Mouse (Mus musculus): ENCODE results near the gene Olfr651. TPM values are rescaled to one million over a fixed set of nuclear protein-coding genes. Genes with fewer than 3 reads are reported as not detected.
"Not testable (repeated sequence)": the region's sequence is repeated elsewhere in the genome, so short reads cannot be mapped to it uniquely, and the experiment has no call there.

Olfr651 gene
- polyA plus RNA-seq (2012; rRNA removed): not detected in 2 replicates

DNA sequence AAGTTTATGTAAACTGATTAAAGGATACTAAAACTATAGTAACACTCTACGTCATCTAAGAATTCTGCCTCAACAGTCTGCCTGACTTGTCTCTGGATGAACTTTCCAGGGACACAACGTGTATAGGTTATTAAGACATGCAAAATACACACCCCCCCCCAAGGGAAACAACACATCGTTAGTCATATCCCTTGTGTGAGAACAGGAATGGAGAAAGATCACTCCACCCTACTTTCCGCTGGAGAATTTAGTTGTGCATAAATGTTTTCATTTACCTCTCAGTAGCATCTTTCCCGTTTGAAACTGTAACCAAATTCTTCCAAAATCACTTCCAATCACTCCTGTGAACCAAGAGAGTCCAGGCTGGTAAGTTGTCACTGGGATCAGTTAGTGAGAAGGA, at the start of gene Olfr651:
Olfr651 (plus strand) TSS at position 301 of the 400 bp plus-strand sequence.
- WGBS: 74% methylated on average over 5 of the region's 5 CpGs
- no peaks in the 10 kb centered on the region for H3K36me3 ChIP-seq (ENCODE audit: control insufficient read depth, insufficient read depth, low read length)
- H3K27ac ChIP-seq (ENCODE audit: insufficient read depth, low read depth, low read length): no peak within 1 kb of the TSS

DNA sequence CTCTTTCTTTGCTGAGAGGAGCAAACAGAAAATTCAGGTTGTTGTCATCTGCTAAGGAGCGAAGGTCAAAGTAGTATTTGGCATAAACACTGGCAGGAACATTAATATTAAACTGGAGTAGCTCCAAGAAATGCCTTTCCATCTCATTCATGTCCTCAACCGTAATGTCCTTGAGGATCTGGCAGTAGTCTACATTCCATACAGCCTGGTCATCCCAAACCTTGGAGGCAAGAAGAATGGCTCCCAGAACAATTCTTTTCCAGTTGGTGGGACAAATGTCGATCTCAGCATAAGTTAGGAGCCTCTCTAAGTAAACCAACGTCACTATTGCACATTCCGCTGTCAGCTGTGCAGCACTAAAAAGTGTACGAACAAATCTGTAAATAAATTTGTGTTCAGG, 48.7 kb upstream of the Olfr651 start:
- H3K36me3 ChIP-seq (ENCODE audit: control insufficient read depth, insufficient read depth, low read length); H3K4me1 ChIP-seq (ENCODE audit: control insufficient read depth, insufficient read depth, insufficient read length, low read length); H3K4me3 ChIP-seq (ENCODE audit: low read depth, low read length); H3K27me3 ChIP-seq (ENCODE audit: control insufficient read depth, insufficient read depth, low read length); H3K27ac ChIP-seq (ENCODE audit: insufficient read depth, low read depth, low read length): not testable (repeated sequence)
- 41% methylated on average over 6 of the region's 6 CpGs for WGBS

More for the DNA sequence above, at the start of gene Olfr651:
- Histone ChIP-seq H3K4me1 (ENCODE audit: control insufficient read depth, insufficient read depth, insufficient read length, low read length) (peaks cover 3% of the 10 kb centered on the region; the same call in 1 of the 2 replicates), H3K27me3 (ENCODE audit: control insufficient read depth, insufficient read depth, low read length) (no peaks in the 10 kb centered on the region), H3K4me3 (ENCODE audit: low read depth, low read length) (no peak within 1 kb of the TSS)
- no peak for TF ChIP-seq CTCF (IDR thresholded peaks at IDR 0.05; ENCODE audit: extremely low read depth, insufficient read length, insufficient replicate concordance, low read depth, low read length)
- TF ChIP-seq POLR2A (IDR thresholded peaks at IDR 0.05; ENCODE audit: low read depth, low read length): no peak

DNA sequence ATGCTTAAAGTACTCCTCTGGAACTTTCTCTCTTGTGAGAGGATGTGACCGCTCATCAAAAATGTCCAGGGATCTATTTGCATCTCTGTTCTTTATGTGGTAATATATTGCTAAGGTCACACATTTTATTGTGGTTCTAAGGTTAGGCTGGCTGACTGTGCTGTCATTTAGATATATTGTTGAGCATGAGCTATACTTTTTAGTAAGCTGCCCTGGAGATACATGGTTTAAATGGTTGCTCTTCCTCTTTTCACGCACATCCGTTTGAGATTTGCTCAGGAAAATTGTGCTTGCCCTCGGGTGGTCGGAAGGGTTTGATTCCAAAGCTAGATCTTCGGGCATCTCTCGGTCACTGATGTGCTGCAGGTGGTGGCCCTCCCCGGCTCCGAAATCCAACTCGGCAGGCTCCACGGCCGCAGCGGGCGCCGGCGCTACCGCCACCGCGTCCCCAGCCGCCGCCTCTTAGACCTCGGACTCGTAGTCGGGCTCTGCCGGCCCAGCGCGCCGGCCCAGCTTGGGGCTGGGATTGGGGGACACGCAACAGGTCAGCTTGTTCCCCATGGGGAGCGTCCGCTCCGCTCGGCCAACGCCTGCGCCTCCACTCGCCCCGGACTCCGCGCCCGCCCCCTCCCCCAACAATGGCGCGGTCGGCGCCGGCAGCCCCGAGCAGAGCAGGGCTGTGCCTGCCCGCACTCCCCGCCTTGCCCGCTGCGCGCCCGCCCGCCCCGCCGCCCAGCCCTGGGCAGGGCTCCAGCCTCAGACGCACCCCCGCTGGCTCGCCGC, 48.2 kb upstream of the Olfr651 start:
- 7% methylated on average over 59 of the region's 59 CpGs for WGBS
- H3K4me3 ChIP-seq (ENCODE audit: low read depth, low read length): peak overlapping the region; percentile 68

DNA sequence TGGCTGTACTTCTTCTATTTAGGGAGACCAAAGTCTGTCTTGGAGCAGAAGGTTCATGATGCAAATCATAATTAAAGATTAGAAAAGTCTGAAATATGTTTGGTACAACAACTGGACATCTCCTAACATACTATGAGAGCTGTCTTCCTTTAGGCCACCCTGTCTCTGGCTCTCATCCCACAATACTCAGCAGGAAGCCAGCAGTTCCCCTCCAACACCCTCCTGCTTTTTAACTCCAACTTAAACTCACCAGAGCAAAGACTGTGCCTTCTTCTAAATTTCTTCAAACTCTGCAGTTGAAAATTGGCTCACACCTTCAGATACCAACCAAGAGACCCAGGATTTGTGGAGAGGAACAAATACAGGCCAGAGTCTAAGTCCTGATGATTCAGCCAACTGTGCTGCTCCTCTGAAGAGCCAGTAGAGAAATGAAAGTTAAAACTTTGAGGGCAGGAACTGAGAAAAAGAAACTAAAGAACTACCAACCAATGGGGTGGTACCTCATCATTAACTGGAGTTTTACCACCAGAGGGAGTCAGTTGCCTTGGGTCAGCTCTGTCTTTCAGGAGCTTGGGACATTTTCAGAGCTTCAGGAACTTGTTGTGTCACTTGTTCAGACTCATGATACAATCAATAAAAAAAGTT, 42.4 kb upstream of the Olfr651 start, which contains the start of gene Trim30d:
Trim30d (minus strand) TSS at position 429 of the 645 bp plus-strand sequence.
- Histone ChIP-seq H3K27ac (ENCODE audit: insufficient read depth, low read depth, low read length) (peak within 1 kb of the TSS; percentile 99), H3K4me3 (ENCODE audit: low read depth, low read length) (peak within 1 kb of the TSS; percentile 32; the same call in 1 of the 2 replicates)
- not testable (repeated sequence) for H3K36me3 ChIP-seq (ENCODE audit: control insufficient read depth, insufficient read depth, low read length); H3K4me1 ChIP-seq (ENCODE audit: control insufficient read depth, insufficient read depth, insufficient read length, low read length); H3K27me3 ChIP-seq (ENCODE audit: control insufficient read depth, insufficient read depth, low read length)

More for the DNA sequence above, 48.2 kb upstream of the Olfr651 start:
- TF ChIP-seq POLR2A (IDR thresholded peaks at IDR 0.05; ENCODE audit: low read depth, low read length): no peak
- no peak for TF ChIP-seq CTCF (IDR thresholded peaks at IDR 0.05; ENCODE audit: extremely low read depth, insufficient read length, insufficient replicate concordance, low read depth, low read length)
- H3K36me3 ChIP-seq (ENCODE audit: control insufficient read depth, insufficient read depth, low read length): peaks cover 3% of the 10 kb centered on the region; the same call in 1 of the 2 replicates
- H3K27me3 ChIP-seq (ENCODE audit: control insufficient read depth, insufficient read depth, low read length): no peaks in the 10 kb centered on the region
- peaks cover 2% of the 10 kb centered on the region; the same call in 1 of the 2 replicates for H3K4me1 ChIP-seq (ENCODE audit: control insufficient read depth, insufficient read depth, insufficient read length, low read length)
- peak overlapping the region; percentile 84 for H3K27ac ChIP-seq (ENCODE audit: insufficient read depth, low read depth, low read length)

DNA sequence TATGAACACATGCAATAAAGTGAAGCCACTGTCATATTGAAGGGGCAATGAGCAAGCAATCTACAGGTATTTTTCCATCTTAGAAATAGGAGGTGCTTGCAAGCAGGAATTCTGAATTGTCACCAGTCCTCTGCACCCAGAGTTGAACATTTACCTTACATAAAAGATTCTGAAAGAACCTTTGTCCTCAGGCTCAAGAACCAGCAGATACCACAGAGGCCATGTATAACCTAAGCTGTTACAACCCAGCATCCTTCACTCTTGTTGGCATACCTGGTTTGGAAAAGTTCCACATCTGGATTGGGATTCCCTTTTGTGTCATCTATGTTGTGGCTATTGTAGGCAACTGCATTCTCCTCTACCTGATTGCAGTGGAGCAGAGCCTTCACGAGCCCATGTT, 2.8 kb downstream of the Olfr651 start:
- WGBS: 70% methylated on average over 1 of the region's 1 CpGs

DNA sequence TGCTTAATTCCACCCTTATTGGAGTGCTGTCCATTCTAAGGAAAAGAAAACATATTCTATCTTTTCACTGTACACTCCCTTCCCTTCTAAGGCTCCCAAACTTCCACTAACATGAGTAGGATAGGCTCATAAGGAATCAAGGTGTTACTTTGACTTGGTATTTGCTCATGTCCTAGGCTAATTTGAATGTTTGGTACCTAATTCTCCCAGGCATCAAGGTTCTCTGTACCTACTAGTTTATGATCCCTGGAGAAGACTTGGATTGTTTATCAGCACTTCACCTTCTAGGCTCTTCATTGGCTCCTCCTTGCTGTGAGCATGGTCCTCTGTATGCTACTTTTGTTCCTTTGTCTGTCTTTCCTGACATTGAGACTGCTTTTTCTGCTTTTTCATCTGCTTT, 10.7 kb downstream of the Olfr651 start, which contains the start of gene Olfr652:
Olfr652 (plus strand) TSS at position 301 of the 400 bp plus-strand sequence.
- H3K4me1 ChIP-seq (ENCODE audit: control insufficient read depth, insufficient read depth, insufficient read length, low read length): no peaks in the 10 kb centered on the region

More for the DNA sequence above, 2.8 kb downstream of the Olfr651 start:
- Histone ChIP-seq H3K4me1 (ENCODE audit: control insufficient read depth, insufficient read depth, insufficient read length, low read length) (peaks cover 3% of the 10 kb centered on the region; the same call in 1 of the 2 replicates), H3K27ac (ENCODE audit: insufficient read depth, low read depth, low read length) (no peak overlapping the region), H3K27me3 (ENCODE audit: control insufficient read depth, insufficient read depth, low read length) (no peaks in the 10 kb centered on the region), H3K36me3 (ENCODE audit: control insufficient read depth, insufficient read depth, low read length) (no peaks in the 10 kb centered on the region), H3K4me3 (ENCODE audit: low read depth, low read length) (no peak overlapping the region)
- TF ChIP-seq CTCF (IDR thresholded peaks at IDR 0.05; ENCODE audit: extremely low read depth, insufficient read length, insufficient replicate concordance, low read depth, low read length) (no peak), POLR2A (IDR thresholded peaks at IDR 0.05; ENCODE audit: low read depth, low read length) (no peak)

DNA sequence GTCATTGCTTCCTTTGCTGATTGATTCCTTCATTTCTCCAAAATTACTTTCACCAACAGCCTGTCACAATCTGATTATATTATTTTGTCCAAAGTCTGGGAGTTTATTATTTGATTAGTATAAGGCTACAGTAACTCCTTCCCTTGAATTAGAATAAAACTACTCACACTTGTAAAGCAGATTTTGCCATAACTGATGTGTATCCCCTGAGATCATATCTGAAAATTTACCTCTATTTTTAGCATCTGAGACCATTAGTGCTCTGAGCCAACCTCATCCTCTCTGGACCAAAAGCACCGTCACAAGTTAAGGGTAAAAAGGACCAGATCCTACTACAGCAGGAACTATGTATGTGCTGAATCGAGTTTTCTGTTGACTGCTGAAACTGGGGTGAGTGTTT, 27.1 kb downstream of the Olfr651 start, which contains the start of gene Olfr653:
Olfr653 (plus strand) TSS at position 301 of the 400 bp plus-strand sequence.
- TF ChIP-seq CTCF (IDR thresholded peaks at IDR 0.05; ENCODE audit: extremely low read depth, insufficient read length, insufficient replicate concordance, low read depth, low read length): no peak
- no peak for TF ChIP-seq POLR2A (IDR thresholded peaks at IDR 0.05; ENCODE audit: low read depth, low read length)
- H3K27me3 ChIP-seq (ENCODE audit: control insufficient read depth, insufficient read depth, low read length): no peaks in the 10 kb centered on the region
- H3K36me3 ChIP-seq (ENCODE audit: control insufficient read depth, insufficient read depth, low read length): no peaks in the 10 kb centered on the region
- 57% methylated on average over 2 of the region's 2 CpGs for WGBS
- peaks cover 5% of the 10 kb centered on the region; the same call in 1 of the 2 replicates for H3K4me1 ChIP-seq (ENCODE audit: control insufficient read depth, insufficient read depth, insufficient read length, low read length)
- H3K27ac ChIP-seq (ENCODE audit: insufficient read depth, low read depth, low read length): no peak within 1 kb of the TSS
- H3K4me3 ChIP-seq (ENCODE audit: low read depth, low read length): no peak within 1 kb of the TSS

More for the DNA sequence above, 10.7 kb downstream of the Olfr651 start, which contains the start of gene Olfr652:
- Histone ChIP-seq H3K36me3 (ENCODE audit: control insufficient read depth, insufficient read depth, low read length) (no peaks in the 10 kb centered on the region), H3K4me3 (ENCODE audit: low read depth, low read length) (no peak within 1 kb of the TSS), H3K27me3 (ENCODE audit: control insufficient read depth, insufficient read depth, low read length) (no peaks in the 10 kb centered on the region), H3K27ac (ENCODE audit: insufficient read depth, low read depth, low read length) (no peak within 1 kb of the TSS)
- TF ChIP-seq POLR2A (IDR thresholded peaks at IDR 0.05; ENCODE audit: low read depth, low read length): no peak
- no peak for TF ChIP-seq CTCF (IDR thresholded peaks at IDR 0.05; ENCODE audit: extremely low read depth, insufficient read length, insufficient replicate concordance, low read depth, low read length)
